Mouse (Mus musculus): ENCODE data around the gene Dusp16. TPM values are rescaled to one million over a fixed set of nuclear protein-coding genes. Genes with fewer than 3 reads are reported as not detected.

The Dusp16 gene
- polyA plus RNA-seq, 1 experiment: 12.7 TPM

GRCm38 (mm10) chr6:134793911-134794520, 1.6 kb upstream of the Dusp16 start:
- 21% methylated on average over 21 of the region's 21 CpGs for WGBS
- Histone ChIP-seq H3K27me3 (ENCODE audit: control insufficient read depth, insufficient read depth, low read length) (no peaks in the 10 kb centered on the region), H3K4me3 (ENCODE audit: control insufficient read depth, insufficient read depth, low read length) (no peak overlapping the region), H3K36me3 (ENCODE audit: control insufficient read depth, insufficient read depth, low read length) (no peaks in the 10 kb centered on the region), H3K4me1 (replicated peaks; ENCODE audit: control insufficient read depth, insufficient read depth, low read length) (peaks cover 10% of the 10 kb centered on the region), H3K27ac (ENCODE audit: control insufficient read depth, insufficient read depth, low read length) (no peak overlapping the region)
- peak; percentile 84 for DNase-seq
- TF ChIP-seq POLR2A (IDR thresholded peaks at IDR 0.05; ENCODE audit: control insufficient read depth, extremely low read depth, insufficient read depth, low read length, poor library complexity) (no peak), CTCF (IDR thresholded peaks at IDR 0.05; ENCODE audit: borderline replicate concordance, control insufficient read depth, extremely low read depth, insufficient read depth, low read length, poor library complexity) (peak; percentile 96)

- 63% methylated on average over 21 of the region's 21 CpGs for WGBS
- peak; percentile 4 for DNase-seq
These were observed 801 bp upstream of the Dusp16 start for GRCm38 (mm10) chr6:134793046-134793806.

GRCm38 (mm10) chr6:134791251-134792118, 940 bp downstream of the Dusp16 start:
- under 1% methylated on average over 46 of the region's 46 CpGs for WGBS
- Histone ChIP-seq H3K36me3 (ENCODE audit: control insufficient read depth, insufficient read depth, low read length) (no peaks in the 10 kb centered on the region), H3K4me3 (ENCODE audit: control insufficient read depth, insufficient read depth, low read length) (peak overlapping the region; percentile 57), H3K27ac (ENCODE audit: control insufficient read depth, insufficient read depth, low read length) (peak overlapping the region; percentile 3; the same call in 1 of the 2 replicates), H3K4me1 (replicated peaks; ENCODE audit: control insufficient read depth, insufficient read depth, low read length) (peaks cover 11% of the 10 kb centered on the region), H3K27me3 (ENCODE audit: control insufficient read depth, insufficient read depth, low read length) (no peaks in the 10 kb centered on the region)
- TF ChIP-seq CTCF (IDR thresholded peaks at IDR 0.05; ENCODE audit: borderline replicate concordance, control insufficient read depth, extremely low read depth, insufficient read depth, low read length, poor library complexity): no peak
- peak; percentile 29 for DNase-seq

More at GRCm38 (mm10) chr6:134793046-134793806, 801 bp upstream of the Dusp16 start:
- Histone ChIP-seq H3K36me3 (ENCODE audit: control insufficient read depth, insufficient read depth, low read length) (no peaks in the 10 kb centered on the region), H3K27ac (ENCODE audit: control insufficient read depth, insufficient read depth, low read length) (no peak overlapping the region), H3K4me3 (ENCODE audit: control insufficient read depth, insufficient read depth, low read length) (peak overlapping the region; percentile 87), H3K27me3 (ENCODE audit: control insufficient read depth, insufficient read depth, low read length) (no peaks in the 10 kb centered on the region), H3K4me1 (replicated peaks; ENCODE audit: control insufficient read depth, insufficient read depth, low read length) (peaks cover 10% of the 10 kb centered on the region)
- TF ChIP-seq POLR2A (IDR thresholded peaks at IDR 0.05; ENCODE audit: control insufficient read depth, extremely low read depth, insufficient read depth, low read length, poor library complexity) (no peak), CTCF (IDR thresholded peaks at IDR 0.05; ENCODE audit: borderline replicate concordance, control insufficient read depth, extremely low read depth, insufficient read depth, low read length, poor library complexity) (no peak)

GRCm38 (mm10) chr6:134789100-134789499, 3.3 kb downstream of the Dusp16 start:
- Histone ChIP-seq H3K4me1 (replicated peaks; ENCODE audit: control insufficient read depth, insufficient read depth, low read length) (peaks cover 11% of the 10 kb centered on the region), H3K36me3 (ENCODE audit: control insufficient read depth, insufficient read depth, low read length) (no peaks in the 10 kb centered on the region), H3K27me3 (ENCODE audit: control insufficient read depth, insufficient read depth, low read length) (no peaks in the 10 kb centered on the region), H3K4me3 (ENCODE audit: control insufficient read depth, insufficient read depth, low read length) (no peak overlapping the region), H3K27ac (ENCODE audit: control insufficient read depth, insufficient read depth, low read length) (no peak overlapping the region)
- TF ChIP-seq POLR2A (IDR thresholded peaks at IDR 0.05; ENCODE audit: control insufficient read depth, extremely low read depth, insufficient read depth, low read length, poor library complexity) (no peak), CTCF (IDR thresholded peaks at IDR 0.05; ENCODE audit: borderline replicate concordance, control insufficient read depth, extremely low read depth, insufficient read depth, low read length, poor library complexity) (no peak)
- 94% methylated on average over 6 of the region's 6 CpGs for WGBS
- no peak for DNase-seq

- 10% methylated on average over 3 of the region's 3 CpGs for WGBS
- Histone ChIP-seq H3K36me3 (ENCODE audit: control insufficient read depth, insufficient read depth, low read length) (no peaks in the 10 kb centered on the region), H3K4me3 (ENCODE audit: control insufficient read depth, insufficient read depth, low read length) (no peak overlapping the region), H3K4me1 (replicated peaks; ENCODE audit: control insufficient read depth, insufficient read depth, low read length) (0 out of 2 replicates have a peak, but pooled peaks cover 2% of the 10 kb centered on the region), H3K27me3 (ENCODE audit: control insufficient read depth, insufficient read depth, low read length) (no peaks in the 10 kb centered on the region), H3K27ac (ENCODE audit: control insufficient read depth, insufficient read depth, low read length) (peak overlapping the region; percentile 55; the same call in 1 of the 2 replicates)
- DNase-seq: peak; percentile 39
- no peak for TF ChIP-seq CTCF (IDR thresholded peaks at IDR 0.05; ENCODE audit: borderline replicate concordance, control insufficient read depth, extremely low read depth, insufficient read depth, low read length, poor library complexity)
- no peak for TF ChIP-seq POLR2A (IDR thresholded peaks at IDR 0.05; ENCODE audit: control insufficient read depth, extremely low read depth, insufficient read depth, low read length, poor library complexity)
These were observed 6.0 kb downstream of the Dusp16 start for GRCm38 (mm10) chr6:134786426-134786825.

- 0 out of 2 replicates have a peak, but pooled peaks cover 2% of the 10 kb centered on the region for H3K4me1 ChIP-seq (replicated peaks; ENCODE audit: control insufficient read depth, insufficient read depth, low read length)
- H3K36me3 ChIP-seq (ENCODE audit: control insufficient read depth, insufficient read depth, low read length): no peaks in the 10 kb centered on the region
- H3K27ac ChIP-seq (ENCODE audit: control insufficient read depth, insufficient read depth, low read length): no peak overlapping the region
- no peak for DNase-seq
- TF ChIP-seq POLR2A (IDR thresholded peaks at IDR 0.05; ENCODE audit: control insufficient read depth, extremely low read depth, insufficient read depth, low read length, poor library complexity): no peak
- no peak for TF ChIP-seq CTCF (IDR thresholded peaks at IDR 0.05; ENCODE audit: borderline replicate concordance, control insufficient read depth, extremely low read depth, insufficient read depth, low read length, poor library complexity)
- WGBS: 93% methylated on average over 7 of the region's 7 CpGs
- no peak overlapping the region for H3K4me3 ChIP-seq (ENCODE audit: control insufficient read depth, insufficient read depth, low read length)
- no peaks in the 10 kb centered on the region for H3K27me3 ChIP-seq (ENCODE audit: control insufficient read depth, insufficient read depth, low read length)
These were observed 9.5 kb downstream of the Dusp16 start for GRCm38 (mm10) chr6:134782900-134783299.
